Comparison of ENCODE assay signal across 8 mouse cellular contexts in the genomic region with DNA sequence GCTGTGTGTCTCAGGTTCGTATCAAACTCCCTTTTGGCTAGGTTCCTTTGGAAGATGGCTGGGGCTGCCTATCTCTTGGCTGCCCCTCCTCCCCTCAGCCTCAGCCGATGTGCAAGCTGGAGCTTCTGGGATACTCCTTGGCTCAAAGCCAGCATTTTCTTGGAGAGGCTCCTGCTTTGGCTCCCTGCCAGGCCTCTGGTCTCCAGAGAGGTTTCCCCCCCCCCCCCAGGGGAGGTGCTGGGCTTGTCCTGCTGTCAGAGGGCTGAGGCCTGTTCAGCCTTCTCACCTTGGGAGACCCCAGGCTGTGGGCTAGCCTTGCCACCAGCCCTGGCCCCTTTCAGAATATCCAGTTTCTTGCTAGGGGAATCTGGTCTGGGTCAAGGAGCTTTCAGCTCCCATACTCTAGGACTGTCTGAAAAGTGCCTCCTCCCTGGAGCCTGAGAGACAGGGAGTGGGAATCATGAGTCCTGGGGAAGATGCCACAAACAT. TPM values are rescaled to one million over a fixed set of nuclear protein-coding genes. Genes with fewer than 3 reads are reported as not detected.
DNase-seq lines count a peak whose midpoint lies in the region; ATAC-seq lines count a peak whose summit lies in the region.

No protein-coding gene starts in this region.

- H3K4me3 ChIP-seq in heart, embryonic 16.5 days (ENCODE audit: low read length) = no peak overlapping the region

- H3K36me3 ChIP-seq in heart, embryonic 16.5 days (ENCODE audit: control insufficient read depth, insufficient read depth) = no peaks in the 10 kb centered on the region

- H3K27ac ChIP-seq in heart, embryonic 16.5 days (ENCODE audit: low read length) = no peak overlapping the region

- H3K4me1 ChIP-seq in heart, embryonic 16.5 days (ENCODE audit: control insufficient read depth, insufficient read depth, low read length) = peaks cover 12% of the 10 kb centered on the region

- no peak overlapping the region for H3K9ac ChIP-seq in heart, embryonic 16.5 days (ENCODE audit: low read length)

- no peaks in the 10 kb centered on the region for H3K9me3 ChIP-seq in heart, embryonic 16.5 days (replicated peaks; ENCODE audit: control insufficient read depth, low read length)

- ATAC-seq in frontal cortex, adult (ENCODE audit: low TSS enrichment) = no peak
- peak; percentile 88 for ATAC-seq in heart, embryonic 16.5 days (replicated peaks; ENCODE audit: extremely low read depth, insufficient read depth, low FRiP score)
- no peak for ATAC-seq in megakaryocyte, adult 5-6 weeks (ENCODE audit: poor library complexity, severe bottlenecking)

- H3K4me2 ChIP-seq in heart, embryonic 16.5 days (ENCODE audit: low read depth, low read length) = no peak overlapping the region

- WGBS in heart, embryonic 16.5 days = 7% methylated on average over 2 of the region's 2 CpGs

- intact Hi-C loops in left cerebral cortex, postnatal 4 days (cut with DNase I) = no loop called here

- H3K27me3 ChIP-seq in heart, embryonic 16.5 days (ENCODE audit: control insufficient read depth, insufficient read depth, low read length) = peaks cover 52% of the 10 kb centered on the region

- peak; percentile 83 to 84 for DNase-seq in frontal cortex, postnatal 10 days (ENCODE audit: low spot score in 2 of 2)
- peak; percentile 14 for DNase-seq in 3T3-L1 (ENCODE audit: low read depth, low spot score)
- DNase-seq in cerebellum, postnatal 14 days = peak; percentile 79 to 85
- DNase-seq in left cerebral cortex, postnatal 4 days = peak; percentile 88
- peak; percentile 93 to 94 for DNase-seq in right cerebral cortex, postnatal 10 days (ENCODE audit: low spot score in 2 of 2)

RNA-seq across cellular contexts. Expression of a gene that starts 54.1 kb away (rescaled TPM):
- 27.8 and 32.5 TPM in 2 replicates for polyA plus RNA-seq in heart, embryonic 16.5 days (2015; fragmentation: Nextera tagmentation; extraction: Ambion mirVana)
- total RNA-seq in left cerebral cortex, postnatal 4 days (2021) = 10 to 100 TPM; 75.8 to 80.6 TPM
- 18.9 and 26.5 TPM in 2 replicates for total RNA-seq in megakaryocyte, adult 5-6 weeks (2015)
- 61.2 and 71.9 TPM in 2 replicates for total RNA-seq in megakaryocyte, adult 5-6 weeks (2017)

Comparison
In these comparisons a context has a peak if more than half of its experiments do, and no peak if none do; other contexts are left out.
1. DNase-seq: peak in every context shown above with its lines; median percentile 94 in right cerebral cortex, postnatal 10 days; 88 in left cerebral cortex, postnatal 4 days; 84 in frontal cortex, postnatal 10 days; 82 in cerebellum, postnatal 14 days; 14 in 3T3-L1.